Mouse (Mus musculus): Measurements from ENCODE around the gene Gpr22. TPM values are rescaled to one million over a fixed set of nuclear protein-coding genes. Genes with fewer than 3 reads are reported as not detected.

Gpr22 gene
- 10 to 100 TPM; 11.7 to 16.0 TPM for total RNA-seq (2021)

GRCm38 (mm10) chr12:31713600-31713999, at the start of gene Gpr22:
Gene Gpr22, minus strand, starts transcription at chr12:31713947.
- intact Hi-C loops (cut with DNase I), result loop anchor here (10.0 kb wide), 1 partner anchor 339 kb away; no protein-coding TSS in a partner anchor
- DNase-seq, result no peak

- no peak for DNase-seq
- intact Hi-C loops (cut with DNase I), result no loop called here
Measured at GRCm38 (mm10) chr12:31755885-31756755, 42.4 kb upstream of the Gpr22 start.

- intact Hi-C loops (cut with DNase I), result no loop called here
- DNase-seq, result no peak
Measured at GRCm38 (mm10) chr12:31754465-31754864, 40.7 kb upstream of the Gpr22 start.

GRCm38 (mm10) chr12:31749846-31750245, 36.1 kb upstream of the Gpr22 start:
- DNase-seq, result no peak
- intact Hi-C loops (cut with DNase I), result no loop called here

GRCm38 (mm10) chr12:31747301-31747700, 33.6 kb upstream of the Gpr22 start:
- DNase-seq, result no peak
- intact Hi-C loops (cut with DNase I), result no loop called here

GRCm38 (mm10) chr12:31734616-31735015, 20.9 kb upstream of the Gpr22 start:
- DNase-seq, result no peak
- intact Hi-C loops (cut with DNase I), result no loop called here

- intact Hi-C loops (cut with DNase I), result no loop called here
Measured at GRCm38 (mm10) chr12:31730126-31730525, 16.4 kb upstream of the Gpr22 start.

GRCm38 (mm10) chr12:31726707-31727106, 13.0 kb upstream of the Gpr22 start:
- DNase-seq, result no peak
- intact Hi-C loops (cut with DNase I), result loop anchor here (5.0 kb wide), 1 partner anchor 201 kb away; no protein-coding TSS in a partner anchor

More at GRCm38 (mm10) chr12:31730126-31730525, 16.4 kb upstream of the Gpr22 start:
- no peak for DNase-seq

- intact Hi-C loops (cut with DNase I), result loop anchor here (5.0 kb wide), 1 partner anchor 202 kb away; no protein-coding TSS in a partner anchor
- DNase-seq, result peak; percentile 68 to 72
Measured at GRCm38 (mm10) chr12:31725511-31726275, 11.9 kb upstream of the Gpr22 start.

GRCm38 (mm10) chr12:31724576-31724975, 10.8 kb upstream of the Gpr22 start:
- no peak for DNase-seq
- intact Hi-C loops (cut with DNase I), result no loop called here

GRCm38 (mm10) chr12:31719586-31720275, 6.0 kb upstream of the Gpr22 start:
- intact Hi-C loops (cut with DNase I), result loop anchor here (1.0 to 10.0 kb wide), 4 partner anchors 87 to 602 kb away; partner anchors contain the start of gene Bcap29
- DNase-seq, result no peak

GRCm38 (mm10) chr12:31714070-31714469, 323 bp upstream of the Gpr22 start:
- intact Hi-C loops (cut with DNase I), result loop anchor here (10.0 kb wide), 1 partner anchor 339 kb away; no protein-coding TSS in a partner anchor
- no peak for DNase-seq

- intact Hi-C loops (cut with DNase I), result loop anchor here (10.0 kb wide), 1 partner anchor 338 kb away; no protein-coding TSS in a partner anchor
- no peak for DNase-seq
Measured at GRCm38 (mm10) chr12:31712727-31713126, 1.0 kb downstream of the Gpr22 start.

- DNase-seq, result no peak
- intact Hi-C loops (cut with DNase I), result loop anchor here (10.0 kb wide), 1 partner anchor 337 kb away; no protein-coding TSS in a partner anchor
Measured at GRCm38 (mm10) chr12:31712233-31712632, 1.5 kb downstream of the Gpr22 start.

GRCm38 (mm10) chr12:31709665-31710064, 4.1 kb downstream of the Gpr22 start:
- DNase-seq, result no peak
- intact Hi-C loops (cut with DNase I), result loop anchor here (10.0 kb wide), 1 partner anchor 335 kb away; no protein-coding TSS in a partner anchor

- intact Hi-C loops (cut with DNase I), result no loop called here
- DNase-seq, result no peak
Measured at GRCm38 (mm10) chr12:31707531-31707930, 6.2 kb downstream of the Gpr22 start.

- intact Hi-C loops (cut with DNase I), result no loop called here
- peak; percentile 53 to 63 for DNase-seq
Measured at GRCm38 (mm10) chr12:31706168-31706567, 7.6 kb downstream of the Gpr22 start.

- intact Hi-C loops (cut with DNase I), result loop anchor here (5.0 kb wide), 1 partner anchor 52 kb away; the partner anchor contains the start of genes Cog5 and Dus4l
- DNase-seq, result peak; percentile 71 to 79
Measured at GRCm38 (mm10) chr12:31703904-31704303, 9.8 kb downstream of the Gpr22 start.

GRCm38 (mm10) chr12:31701411-31701810, 12.3 kb downstream of the Gpr22 start:
- no peak for DNase-seq
- intact Hi-C loops (cut with DNase I), result loop anchor here (5.0 kb wide), 1 partner anchor 49 kb away; the partner anchor contains the start of genes Cog5 and Dus4l
